Mouse (Mus musculus): ENCODE measurements around the gene Cyp4a32.

DNA sequence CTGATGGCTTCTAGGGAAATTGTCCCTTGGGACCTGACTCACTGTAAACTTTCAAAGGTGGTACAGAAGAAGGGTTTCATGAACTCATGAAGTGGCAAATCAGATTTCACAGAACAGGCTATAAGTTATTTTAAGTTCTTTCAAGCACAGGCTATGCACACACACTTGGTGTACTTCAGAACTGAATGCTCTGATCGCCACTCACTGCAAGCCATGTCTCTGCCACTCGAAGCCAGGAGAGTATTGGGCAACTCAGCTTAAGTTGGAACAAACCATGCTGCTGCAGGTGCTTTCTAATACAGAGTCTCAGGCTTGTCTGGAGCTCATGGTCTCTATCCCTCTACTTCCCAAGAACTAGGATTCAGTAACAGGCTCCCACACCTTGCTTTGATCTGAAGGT, 25.0 kb upstream of the Cyp4a32 start:
- no peak for TF ChIP-seq TAL1 (IDR thresholded peaks at IDR 0.05; ENCODE audit: low read length)
- TF ChIP-seq GATA1 (IDR thresholded peaks at IDR 0.05; ENCODE audit: low read length), result no peak
